Mouse (Mus musculus) bone marrow, adult 2 months (tissue): ENCODE data around the gene Gm5089. TPM values are rescaled to one million over a fixed set of nuclear protein-coding genes. Genes with fewer than 3 reads are reported as not detected.

Experiments
- H3K27ac ChIP-seq: fragments of 200-500 bp; 2 replicates; pipeline ENCODE4 v1.5.1; 2012; ENCODE audit warnings: low read depth, mild to moderate bottlenecking, control low read depth, inconsistent platforms, low read length; ENCODE audit not compliant: control insufficient read depth, poor library complexity, insufficient read depth
- H3K4me1 ChIP-seq: fragments of 200-500 bp; 2 replicates; pipeline ENCODE4 v1.6.1; 2011; ENCODE audit warnings: low read length; ENCODE audit not compliant: control insufficient read depth, insufficient read depth
- H3K4me3 ChIP-seq: fragments of 200-500 bp; replicated peaks from 2 replicates; pipeline ENCODE3; 2011; ENCODE audit warnings: mild to moderate bottlenecking, low read depth, low read length, control low read depth; ENCODE audit not compliant: control insufficient read depth
- CTCF ChIP-seq: fragments of 200-500 bp; IDR thresholded peaks from 2 replicates; pipeline ENCODE4 v1.5.1; 2011; ENCODE audit warnings: low read length, control low read depth; ENCODE audit not compliant: control insufficient read depth, insufficient read depth
- POLR2A ChIP-seq: fragments of 200-500 bp; IDR thresholded peaks from 2 replicates; pipeline ENCODE4 v1.6.1; 2011; ENCODE audit warnings: low read depth, mild to moderate bottlenecking, control low read depth, low read length, borderline replicate concordance; ENCODE audit not compliant: control insufficient read depth
- WGBS: fragments of 180-500 bp; shearing (Covaris S2); methylation state at CpG from one replicate; pipeline ENCODE4 v1.1.7; 2018; 5-methylcytosine and 5-hydroxymethylcytosine counted together
- polyA plus RNA-seq: library from polyadenylated mRNA; stranded (reverse); fragments of >200 nt; gene quantifications from 2 replicates; pipeline ENCODE4 v1.2.4, GENCODE M21; 2011; ENCODE audit warnings: low replicate concordance; ENCODE audit not compliant: missing spikeins, insufficient read depth, insufficient read length

Gene Gm5089
- polyA plus RNA-seq, 1 experiment, result not detected

DNA sequence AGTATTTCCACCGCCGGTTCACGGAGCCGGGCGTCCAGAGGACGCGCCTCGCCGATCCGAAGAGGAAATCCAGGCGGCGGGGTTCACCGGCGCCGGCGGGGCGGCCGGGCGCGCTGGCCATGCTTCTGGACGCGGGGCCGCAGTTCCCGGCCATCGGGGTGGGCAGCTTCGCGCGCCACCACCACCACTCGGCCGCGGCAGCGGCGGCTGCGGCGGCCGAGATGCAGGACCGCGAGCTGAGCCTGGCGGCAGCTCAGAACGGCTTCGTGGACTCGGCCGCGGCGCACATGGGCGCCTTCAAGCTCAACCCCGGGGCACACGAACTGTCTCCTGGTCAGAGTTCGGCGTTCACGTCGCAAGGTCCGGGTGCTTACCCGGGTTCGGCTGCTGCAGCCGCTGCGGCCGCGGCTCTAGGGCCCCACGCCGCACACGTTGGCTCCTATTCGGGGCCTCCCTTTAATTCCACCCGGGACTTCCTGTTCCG is 24.7 kb upstream of the Gm5089 start:
- WGBS, result 1% methylated on average over 65 of the region's 65 CpGs
- H3K4me1 ChIP-seq, result no peaks in the 10 kb centered on the region; the same call in 1 of the 2 replicates
- no peak overlapping the region for H3K4me3 ChIP-seq
- TF ChIP-seq CTCF (no peak), POLR2A (no peak)
- H3K27ac ChIP-seq, result no peak overlapping the region; the same call in 1 of the 2 replicates

GRCm38 (mm10) chr14:122474891-122475556 is 24.1 kb upstream of the Gm5089 start, which contains the start of gene Zic2:
Gene Zic2, plus strand, starts transcription at chr14:122475435.
- Histone ChIP-seq H3K4me3 (no peak within 1 kb of the TSS), H3K27ac (no peak within 1 kb of the TSS; the same call in 1 of the 2 replicates), H3K4me1 (no peaks in the 10 kb centered on the region; the same call in 1 of the 2 replicates)
- 1% methylated on average over 64 of the region's 73 CpGs for WGBS
- TF ChIP-seq CTCF (no peak), POLR2A (no peak)

DNA sequence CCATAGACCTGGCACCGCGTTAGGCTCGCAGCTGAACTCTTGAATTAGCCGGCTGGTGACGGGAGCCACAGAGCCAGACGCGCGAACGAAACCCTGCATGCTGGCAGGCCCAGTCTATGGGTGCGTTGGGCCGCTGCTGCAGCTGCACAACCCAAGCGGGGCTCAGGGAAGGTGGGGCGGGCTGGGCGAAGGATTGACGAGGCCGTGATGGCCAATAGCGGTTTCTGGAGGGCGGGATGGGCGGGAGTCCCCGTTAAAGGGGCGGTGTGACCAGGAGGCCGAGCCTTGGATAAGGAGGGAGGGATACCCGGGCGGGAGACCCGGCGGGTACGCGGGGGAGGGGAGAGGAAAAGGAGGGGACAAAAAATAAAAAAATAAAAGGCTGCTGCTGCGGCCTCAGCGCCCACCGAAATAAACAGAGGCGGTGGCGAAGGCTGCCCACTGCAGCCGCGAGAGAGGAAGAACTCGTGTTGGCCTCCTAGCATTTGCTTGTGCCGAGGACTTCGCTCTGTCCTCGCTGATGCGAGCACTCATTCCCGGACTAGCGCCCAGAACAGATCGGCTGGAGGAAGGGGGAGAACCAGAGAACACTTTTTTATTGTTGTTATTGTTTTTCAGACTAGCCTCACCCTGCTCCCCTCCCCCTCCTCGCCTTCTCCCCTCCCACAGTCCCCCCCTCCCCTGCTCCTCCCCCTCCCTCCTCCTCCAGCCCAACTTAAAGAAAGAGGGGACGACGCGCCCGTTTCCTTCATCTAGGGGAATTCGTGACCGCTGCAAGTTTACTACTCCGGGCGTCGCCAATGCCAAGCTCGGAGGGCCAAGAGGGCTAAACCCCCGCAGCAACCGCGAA is 23.4 kb upstream of the Gm5089 start:
- WGBS, result 1% methylated on average over 57 of the region's 57 CpGs
- TF ChIP-seq POLR2A (no peak), CTCF (no peak)
- Histone ChIP-seq H3K27ac (no peak overlapping the region; the same call in 1 of the 2 replicates), H3K4me1 (no peaks in the 10 kb centered on the region; the same call in 1 of the 2 replicates), H3K4me3 (no peak overlapping the region)

- no peak for TF ChIP-seq CTCF
- TF ChIP-seq POLR2A, result no peak
- 5% methylated on average over 17 of the region's 17 CpGs for WGBS
- Histone ChIP-seq H3K4me3 (no peak overlapping the region), H3K27ac (no peak overlapping the region), H3K4me1 (no peaks in the 10 kb centered on the region; the same call in 1 of the 2 replicates)
These were observed 22.4 kb upstream of the Gm5089 start for GRCm38 (mm10) chr14:122473211-122473751.

- Histone ChIP-seq H3K4me1 (no peaks in the 10 kb centered on the region; the same call in 1 of the 2 replicates), H3K4me3 (no peak overlapping the region), H3K27ac (no peak overlapping the region)
- 3% methylated on average over 5 of the region's 5 CpGs for WGBS
- TF ChIP-seq CTCF, result no peak
- no peak for TF ChIP-seq POLR2A
These were observed 21.7 kb upstream of the Gm5089 start for GRCm38 (mm10) chr14:122472647-122473046.

GRCm38 (mm10) chr14:122472161-122472560 is 21.2 kb upstream of the Gm5089 start:
- no peak overlapping the region for H3K4me3 ChIP-seq
- H3K4me1 ChIP-seq, result no peaks in the 10 kb centered on the region; the same call in 1 of the 2 replicates
- H3K27ac ChIP-seq, result no peak overlapping the region
- no peak for TF ChIP-seq CTCF
- 6% methylated on average over 13 of the region's 13 CpGs for WGBS

DNA sequence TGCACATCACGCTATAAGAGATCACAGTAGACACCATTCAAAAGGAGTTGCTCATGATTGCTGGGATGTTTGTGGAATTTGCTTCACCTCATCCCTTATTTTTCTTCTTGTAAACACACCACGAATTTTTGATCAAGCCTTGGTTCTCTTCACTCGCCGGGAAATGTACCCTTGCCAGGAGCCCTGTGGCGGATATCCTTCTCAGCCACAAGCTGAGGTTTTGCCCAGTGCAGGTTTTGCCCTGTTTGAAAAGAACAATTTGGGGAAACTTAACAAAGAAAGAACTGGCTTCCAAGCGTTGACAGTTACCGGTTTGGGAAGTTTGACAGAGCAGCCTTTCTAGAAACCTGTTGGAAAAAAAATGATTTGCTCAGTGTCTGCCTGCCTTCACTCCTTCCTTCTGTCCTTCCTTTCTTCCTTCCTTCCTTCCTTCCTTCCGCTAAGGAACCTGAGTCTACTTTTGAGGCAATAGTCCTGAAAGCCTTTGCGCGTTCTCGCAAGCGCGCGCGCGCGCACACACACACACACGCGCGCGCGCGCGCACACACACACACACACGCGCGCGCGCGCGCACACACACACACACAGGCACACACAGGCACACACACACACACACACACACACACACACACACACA is 20.7 kb upstream of the Gm5089 start:
- Histone ChIP-seq H3K27ac (no peak overlapping the region), H3K4me3 (no peak overlapping the region)
- 5% methylated on average over 31 of the region's 31 CpGs for WGBS

More for the DNA sequence above, 20.7 kb upstream of the Gm5089 start:
- no peaks in the 10 kb centered on the region; the same call in 1 of the 2 replicates for H3K4me1 ChIP-seq
- TF ChIP-seq CTCF, result no peak
- no peak for TF ChIP-seq POLR2A
